Mouse (Mus musculus) megakaryocyte, embryonic 14.5 days (primary cell): ENCODE results near the gene Pfdn6.

Experiments
- FLI1 ChIP-seq: IDR thresholded peaks from 2 replicates; pipeline ENCODE4 v1.6.1; 2012; ENCODE audit warnings: low read length, inconsistent platforms, mixed read lengths
- GATA1 ChIP-seq: IDR thresholded peaks from 3 replicates; pipeline ENCODE4 v1.6.1; 2012; ENCODE audit warnings: mixed read lengths, low read length, inconsistent platforms, borderline replicate concordance

DNA sequence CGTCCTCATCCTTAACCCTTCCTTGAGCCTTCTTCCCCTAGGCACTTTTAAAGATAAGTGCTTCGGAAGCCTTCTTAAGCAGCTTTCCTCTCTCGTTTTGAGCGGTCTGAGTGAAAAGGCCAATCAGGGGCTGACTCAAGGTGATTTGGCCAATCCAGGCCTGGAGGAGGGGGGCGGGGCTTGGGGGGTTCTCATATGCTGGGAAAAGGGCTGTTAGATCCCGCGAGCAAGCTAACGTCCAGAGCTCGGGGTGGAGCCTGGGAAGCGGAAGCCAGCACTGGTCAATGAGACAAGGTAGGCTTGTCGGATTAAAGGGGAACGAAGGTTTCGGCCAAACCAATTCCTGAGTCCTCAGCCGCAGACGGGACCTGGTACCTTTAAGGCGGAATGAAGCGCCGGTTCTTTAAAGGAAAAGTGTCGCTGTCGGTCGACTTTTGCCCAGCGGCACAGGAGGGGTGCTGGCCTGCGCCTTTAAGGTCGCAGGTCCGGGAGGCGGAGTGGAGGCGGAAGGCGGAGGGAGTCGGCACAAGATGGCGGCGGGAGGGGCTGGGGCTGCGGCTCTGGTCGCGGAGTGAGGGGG lies 24.4 kb downstream of the Pfdn6 start, which contains the start of the genes Tapbp and Zbtb22:
- no peak for TF ChIP-seq GATA1
- no peak for TF ChIP-seq FLI1
